In genomic region chr15:78401921-78402320, GRCm38 (mm10) we compare ENCODE assay signal across 10 mouse cellular contexts. TPM values are rescaled to one million over a fixed set of nuclear protein-coding genes. Genes with fewer than 3 reads are reported as not detected.
DNase-seq lines count a peak whose midpoint lies in the region; ATAC-seq and TF ChIP-seq lines count a peak whose summit lies in the region.
"Had no signal": no experiment of that assay in that cellular context is flagged by ENCODE, and none has a peak within 500 bp of the region (broad histone marks: within the 10 kb centered on the region; RNA-seq: fewer than 3 reads in every experiment).

No protein-coding gene starts in this region.

- no peak overlapping the region for H3K4me2 ChIP-seq in midbrain, postnatal 0 days (ENCODE audit: low read depth, low read length, poor library complexity, severe bottlenecking)
- no peak overlapping the region for H3K4me2 ChIP-seq in midbrain, embryonic 15.5 days
- H3K4me2 ChIP-seq in heart, postnatal 0 days (ENCODE audit: low read depth, low read length): no peak overlapping the region

- no peaks in the 10 kb centered on the region for H3K36me3 ChIP-seq in midbrain, postnatal 0 days (ENCODE audit: insufficient read depth, low read length)
- H3K36me3 ChIP-seq in midbrain, embryonic 15.5 days (replicated peaks): no peaks in the 10 kb centered on the region
- no peaks in the 10 kb centered on the region; the same call in 1 of the 2 replicates for H3K36me3 ChIP-seq in heart, postnatal 0 days (replicated peaks; ENCODE audit: control insufficient read depth, insufficient read depth, low read length)

- intact Hi-C loops in left cerebral cortex, postnatal 10 days (cut with DNase I): no loop called here

- no peak for ATAC-seq in midbrain, postnatal 0 days (ENCODE audit: low FRiP score)
- ATAC-seq in midbrain, embryonic 15.5 days (replicated peaks): no peak
- peak; percentile 31; the same call in 1 of the 2 replicates for ATAC-seq in heart, postnatal 0 days (ENCODE audit: insufficient read depth, low read depth)
- no peak for ATAC-seq in inflammation-experienced regulatory T-cells, adult 6 months

- H3K9me3 ChIP-seq in midbrain, postnatal 0 days (ENCODE audit: low read length): no peaks in the 10 kb centered on the region
- no peaks in the 10 kb centered on the region for H3K9me3 ChIP-seq in midbrain, embryonic 15.5 days
- H3K9me3 ChIP-seq in heart, postnatal 0 days (replicated peaks; ENCODE audit: control insufficient read depth, low read length): no peaks in the 10 kb centered on the region

- no peaks in the 10 kb centered on the region for H3K27me3 ChIP-seq in midbrain, postnatal 0 days (ENCODE audit: insufficient read depth, low read length)
- H3K27me3 ChIP-seq in midbrain, embryonic 15.5 days (replicated peaks): no peaks in the 10 kb centered on the region
- H3K27me3 ChIP-seq in heart, postnatal 0 days (ENCODE audit: control insufficient read depth, insufficient read depth, low read length): no peaks in the 10 kb centered on the region

- TF ChIP-seq CTCF in midbrain, postnatal 0 days (IDR thresholded peaks at IDR 0.05): no peak
- no peak for TF ChIP-seq CTCF in heart, postnatal 0 days (IDR thresholded peaks at IDR 0.05; ENCODE audit: low read depth)
- TF ChIP-seq CTCF in olfactory bulb, adult 2 months (IDR thresholded peaks at IDR 0.05; ENCODE audit: insufficient read depth, low read depth, low read length): no peak

- no peak for TF ChIP-seq EP300 in heart, postnatal 0 days (IDR thresholded peaks at IDR 0.05; ENCODE audit: low read depth)

- whole genome bisulfite sequencing in midbrain, postnatal 0 days: 64% methylated on average over 4 of the region's 4 CpGs
- 60% methylated on average over 4 of the region's 4 CpGs for WGBS in midbrain, embryonic 15.5 days
- WGBS in heart, postnatal 0 days: 19% methylated on average over 4 of the region's 4 CpGs
- 63% methylated on average over 4 of the region's 4 CpGs for WGBS in olfactory bulb, adult 2 months

- peak overlapping the region; percentile 57; the same call in 1 of the 2 replicates for H3K27ac ChIP-seq in midbrain, postnatal 0 days (ENCODE audit: low read depth, low read length)
- H3K27ac ChIP-seq in midbrain, embryonic 15.5 days: no peak overlapping the region
- H3K27ac ChIP-seq in heart, postnatal 0 days (ENCODE audit: low read depth): peak overlapping the region; percentile 79
- peak overlapping the region; percentile 64; the same call in 1 of the 2 replicates for H3K27ac ChIP-seq in olfactory bulb, adult 2 months (ENCODE audit: insufficient read depth, low read depth, low read length)

- peak; percentile 64 for DNase-seq in midbrain, postnatal 0 days (ENCODE audit: low spot score)
- DNase-seq in cerebellum, postnatal 10 days: peak; percentile 83 to 84
- peak; percentile 65 for DNase-seq in heart, postnatal 0 days (ENCODE audit: low spot score)
- peak; percentile 61 to 80 for DNase-seq in left cerebral cortex, postnatal 10 days (ENCODE audit: extremely low spot score in 1 of 2, low spot score in 2 of 2)
- no peak for DNase-seq in natural killer cell, adult 2 months (ENCODE audit: low spot score in 2 of 2)

- no peak overlapping the region for H3K4me3 ChIP-seq in midbrain, postnatal 0 days (ENCODE audit: low read depth, low read length)
- H3K4me3 ChIP-seq in midbrain, embryonic 15.5 days: no peak overlapping the region
- H3K4me3 ChIP-seq in heart, postnatal 0 days (ENCODE audit: low read depth, low read length): no peak overlapping the region
- no peak overlapping the region for H3K4me3 ChIP-seq in olfactory bulb, adult 2 months (ENCODE audit: insufficient read depth, low read depth, low read length)

- no peak overlapping the region for H3K9ac ChIP-seq in midbrain, postnatal 0 days (replicated peaks; ENCODE audit: low read length, poor library complexity, severe bottlenecking)
- H3K9ac ChIP-seq in midbrain, embryonic 15.5 days: no peak overlapping the region
- no peak overlapping the region for H3K9ac ChIP-seq in heart, postnatal 0 days (replicated peaks; ENCODE audit: low read depth, low read length)

- TF ChIP-seq POLR2A in olfactory bulb, adult 2 months (IDR thresholded peaks at IDR 0.05; ENCODE audit: insufficient read depth, low read depth, low read length): no peak

- H3K4me1 ChIP-seq in midbrain, postnatal 0 days (ENCODE audit: insufficient read depth, low read length): 0 out of 2 replicates have a peak, but pooled peaks cover 6% of the 10 kb centered on the region
- H3K4me1 ChIP-seq in midbrain, embryonic 15.5 days: peaks cover 18% of the 10 kb centered on the region
- H3K4me1 ChIP-seq in heart, postnatal 0 days (ENCODE audit: control insufficient read depth, insufficient read depth): peaks cover 36% of the 10 kb centered on the region
- H3K4me1 ChIP-seq in olfactory bulb, adult 2 months (ENCODE audit: control insufficient read depth, insufficient read depth, low read length): peaks cover 17% of the 10 kb centered on the region

RNA-seq across cellular contexts. Expression of gene Tst, which starts 3.8 kb away (rescaled TPM):
- total RNA-seq in midbrain, postnatal 0 days (2014; rRNA removed): 31.3 and 34.8 TPM in 2 replicates
- 34.4 and 40.0 TPM in 2 replicates for polyA plus RNA-seq in midbrain, postnatal 0 days (2015; fragmentation: Nextera tagmentation; extraction: Ambion mirVana)
- polyA plus RNA-seq in midbrain, embryonic 15.5 days (2015; fragmentation: Nextera tagmentation; extraction: Ambion mirVana): 11.5 and 15.6 TPM in 2 replicates
- 42.4 and 50.9 TPM in 2 replicates for total RNA-seq in heart, postnatal 0 days (2014; rRNA removed; ENCODE audit: low replicate concordance)
- 21.9 and 22.0 TPM in 2 replicates for polyA plus RNA-seq in heart, postnatal 0 days (2015; fragmentation: Nextera tagmentation; extraction: Ambion mirVana)
- 10 to 100 TPM; 33.8 to 42.9 TPM for total RNA-seq in left cerebral cortex, postnatal 10 days (2021)
- polyA plus RNA-seq in olfactory bulb, adult 2 months (2012; ENCODE audit: insufficient read depth, insufficient read length, low replicate concordance, missing spikeins): not detected in 2 replicates
- polyA plus RNA-seq in inflammation-experienced regulatory T-cells, adult 6 months (2017; shearing (Covaris generic)): 1 to 10 TPM; 1.8 to 5.3 (median 2.1) TPM

RNA-seq across cellular contexts. Expression of gene Mpst, which starts 4.3 kb away (rescaled TPM):
- 70.1 and 84.8 TPM in 2 replicates for total RNA-seq in midbrain, postnatal 0 days (2014; rRNA removed)
- polyA plus RNA-seq in midbrain, postnatal 0 days (2015; fragmentation: Nextera tagmentation; extraction: Ambion mirVana): 3.2 and 3.8 TPM in 2 replicates
- polyA plus RNA-seq in midbrain, embryonic 15.5 days (2015; fragmentation: Nextera tagmentation; extraction: Ambion mirVana): 4.3 and 5.3 TPM in 2 replicates
- total RNA-seq in heart, postnatal 0 days (2014; rRNA removed; ENCODE audit: low replicate concordance): 40.0 and 52.2 TPM in 2 replicates
- 1.1 and 1.2 TPM in 2 replicates for polyA plus RNA-seq in heart, postnatal 0 days (2015; fragmentation: Nextera tagmentation; extraction: Ambion mirVana)
- 10 to 100 TPM; 56.3 to 56.5 TPM for total RNA-seq in left cerebral cortex, postnatal 10 days (2021)
- not detected in 2 replicates for polyA plus RNA-seq in olfactory bulb, adult 2 months (2012; ENCODE audit: insufficient read depth, insufficient read length, low replicate concordance, missing spikeins)
- polyA plus RNA-seq in inflammation-experienced regulatory T-cells, adult 6 months (2017; shearing (Covaris generic)): 1 to 10 TPM in 2 of 3 experiments, under 1 TPM in 1; 0.63 to 3.3 (median 2.6) TPM

RNA-seq across cellular contexts. Expression of gene Tex33, which starts 6.2 kb away (rescaled TPM):
- total RNA-seq in midbrain, postnatal 0 days (2014; rRNA removed): not detected in 2 replicates
- polyA plus RNA-seq in midbrain, postnatal 0 days (2015; fragmentation: Nextera tagmentation; extraction: Ambion mirVana): 0.16 TPM in 1 of 2 replicates, not detected in the other
- not detected in 2 replicates for polyA plus RNA-seq in midbrain, embryonic 15.5 days (2015; fragmentation: Nextera tagmentation; extraction: Ambion mirVana)
- not detected in 2 replicates for total RNA-seq in heart, postnatal 0 days (2014; rRNA removed; ENCODE audit: low replicate concordance)
- polyA plus RNA-seq in heart, postnatal 0 days (2015; fragmentation: Nextera tagmentation; extraction: Ambion mirVana): not detected in 2 replicates
- total RNA-seq in left cerebral cortex, postnatal 10 days (2021): under 1 TPM; 0.39 to 0.51 TPM
- not detected in 2 replicates for polyA plus RNA-seq in olfactory bulb, adult 2 months (2012; ENCODE audit: insufficient read depth, insufficient read length, low replicate concordance, missing spikeins)
- polyA plus RNA-seq in inflammation-experienced regulatory T-cells, adult 6 months (2017; shearing (Covaris generic)): not detected
- total RNA-seq: gastrocnemius, postnatal 4 days had no signal
- polyA plus RNA-seq: neural tube, embryonic 14.5 days had no signal

RNA-seq across cellular contexts. Expression of gene Kctd17, which starts 26.4 kb away (rescaled TPM):
- 156 and 164 TPM in 2 replicates for total RNA-seq in midbrain, postnatal 0 days (2014; rRNA removed)
- 152 and 173 TPM in 2 replicates for polyA plus RNA-seq in midbrain, postnatal 0 days (2015; fragmentation: Nextera tagmentation; extraction: Ambion mirVana)
- 162 and 163 TPM in 2 replicates for polyA plus RNA-seq in midbrain, embryonic 15.5 days (2015; fragmentation: Nextera tagmentation; extraction: Ambion mirVana)
- 38.4 and 49.8 TPM in 2 replicates for total RNA-seq in heart, postnatal 0 days (2014; rRNA removed; ENCODE audit: low replicate concordance)
- 15.7 and 17.8 TPM in 2 replicates for polyA plus RNA-seq in heart, postnatal 0 days (2015; fragmentation: Nextera tagmentation; extraction: Ambion mirVana)
- total RNA-seq in left cerebral cortex, postnatal 10 days (2021): 100 to 1,000 TPM; 239 to 255 TPM
- polyA plus RNA-seq in olfactory bulb, adult 2 months (2012; ENCODE audit: insufficient read depth, insufficient read length, low replicate concordance, missing spikeins): not detected in 2 replicates
- polyA plus RNA-seq in inflammation-experienced regulatory T-cells, adult 6 months (2017; shearing (Covaris generic)): 10 to 100 TPM in 1 of 3 experiments, 1 to 10 TPM in 2; 7.5 to 14.9 (median 8.8) TPM

Comparison
In these comparisons a context has a peak if more than half of its experiments do, and no peak if none do; other contexts are left out.
1. DNase-seq: peak in midbrain, postnatal 0 days (single experiment), cerebellum, postnatal 10 days (2 of 2), heart, postnatal 0 days (single experiment) and left cerebral cortex, postnatal 10 days (2 of 2); none in natural killer cell, adult 2 months (0 of 2).